Mouse (Mus musculus) myocyte (in vitro differentiated cells): ENCODE results near the gene Ceacam14. TPM values are rescaled to one million over a fixed set of nuclear protein-coding genes. Genes with fewer than 3 reads are reported as not detected.

ENCODE experiments used
- H3K27me3 ChIP-seq: one replicate; pipeline ENCODE4 v1.6.1; 2011; ENCODE audit not compliant: control insufficient read depth, insufficient read depth, insufficient read length
- H3K36me3 ChIP-seq: one replicate; pipeline ENCODE4 v1.6.1; 2011; ENCODE audit not compliant: control insufficient read depth, insufficient read depth
- H3K4me2 ChIP-seq: one replicate; pipeline ENCODE4 v1.6.1; 2011; ENCODE audit warnings: low read depth, control low read depth
- H3K4me3 ChIP-seq: one replicate; pipeline ENCODE4 v1.5.1; 2011; ENCODE audit warnings: mild to moderate bottlenecking, control low read depth, moderate library complexity
- H3K79me2 ChIP-seq: one replicate; pipeline ENCODE4 v1.6.1; 2011; ENCODE audit not compliant: control insufficient read depth, insufficient read depth
- H3ac ChIP-seq: one replicate; pipeline ENCODE4 v1.6.1; 2011; ENCODE audit not compliant: control insufficient read depth, insufficient read length
- CEBPB ChIP-seq: IDR thresholded peaks from 2 replicates; pipeline ENCODE4 v1.6.1; 2011; ENCODE audit warnings: mild to moderate bottlenecking, moderate library complexity; ENCODE audit not compliant: poor library complexity, insufficient read depth, severe bottlenecking
- E2F4 ChIP-seq: IDR thresholded peaks from one replicate; pipeline ENCODE4 v1.6.1; 2011; ENCODE audit warnings: mild to moderate bottlenecking, control low read depth, moderate library complexity; ENCODE audit not compliant: insufficient read depth
- MAX ChIP-seq: IDR thresholded peaks from one replicate; pipeline ENCODE4 v1.6.1; 2011; ENCODE audit warnings: low read depth, mild to moderate bottlenecking, control low read depth
- MYOD1 ChIP-seq, 3 experiments: IDR thresholded peaks; one replicate each; pipeline ENCODE4 v1.6.1; 2011; ENCODE audit warnings: control low read depth in 2 of 3, low read depth in 2 of 3, mild to moderate bottlenecking in 2 of 3, moderate library complexity in 1 of 3; ENCODE audit not compliant: insufficient read length in 2 of 3, control insufficient read depth in 1 of 3
- MYOG ChIP-seq, 3 experiments: IDR thresholded peaks; one replicate each; pipeline ENCODE4 v1.6.1; 2011; ENCODE audit warnings: control low read depth in 2 of 3, low read depth in 2 of 3, mild to moderate bottlenecking in 2 of 3; ENCODE audit not compliant: insufficient read length in 2 of 3, control insufficient read depth in 1 of 3, insufficient read depth in 1 of 3
- POLR2A ChIP-seq: IDR thresholded peaks from one replicate; pipeline ENCODE4 v1.6.1; 2011; ENCODE audit warnings: low read depth, mild to moderate bottlenecking, control low read depth, moderate library complexity; ENCODE audit not compliant: insufficient read length
- POLR2AphosphoS2 ChIP-seq: IDR thresholded peaks from one replicate; pipeline ENCODE4 v1.6.1; 2011; ENCODE audit warnings: low read depth, control low read depth; ENCODE audit not compliant: insufficient read length
- REST ChIP-seq: IDR thresholded peaks from one replicate; pipeline ENCODE4 v1.6.1; 2011; ENCODE audit warnings: mild to moderate bottlenecking, control low read depth, moderate library complexity; ENCODE audit not compliant: insufficient read depth, insufficient read length
- SRF ChIP-seq: IDR thresholded peaks from one replicate; pipeline ENCODE4 v1.6.1; 2011; ENCODE audit warnings: low read depth; ENCODE audit not compliant: control insufficient read depth, insufficient read length
- TCF12 ChIP-seq: IDR thresholded peaks from one replicate; pipeline ENCODE4 v1.6.1; 2011; ENCODE audit warnings: mild to moderate bottlenecking, control low read depth; ENCODE audit not compliant: poor library complexity, insufficient read depth, severe bottlenecking
- TCF3 ChIP-seq: IDR thresholded peaks from one replicate; pipeline ENCODE4 v1.6.1; 2011; ENCODE audit warnings: low read depth, control low read depth; ENCODE audit not compliant: insufficient read length
- USF1 ChIP-seq: IDR thresholded peaks from one replicate; pipeline ENCODE4 v1.6.1; 2011; ENCODE audit warnings: low read depth, mild to moderate bottlenecking, control low read depth, moderate library complexity
- polyA plus RNA-seq: library from polyadenylated mRNA; unstranded; fragments of >200 nt; fragmentation: generic; extraction: Trizol; gene quantifications from one replicate; pipeline ENCODE4 v1.2.1, GENCODE M21; 2012; ENCODE audit warnings: missing spikeins

The Ceacam14 gene
- not detected for polyA plus RNA-seq

GRCm38 (mm10) chr7:17812333-17812732 is at the start of gene Ceacam14:
Gene Ceacam14 (plus strand): TSS chr7:17812633.
- no peak for TF ChIP-seq MYOD1 (IDR thresholded peaks at IDR 0.05; ENCODE audit: control insufficient read depth in 1 of 3, insufficient read length in 2 of 3, low read depth in 2 of 3)
- no peak for TF ChIP-seq POLR2AphosphoS2
- TF ChIP-seq SRF: no peak
- TF ChIP-seq E2F4: no peak
- no peak for TF ChIP-seq TCF12
- TF ChIP-seq REST: no peak
- TF ChIP-seq POLR2A: no peak
- TF ChIP-seq USF1: no peak
- TF ChIP-seq MAX: no peak
- no peak for TF ChIP-seq TCF3
- no peak for TF ChIP-seq MYOG (IDR thresholded peaks at IDR 0.05; ENCODE audit: control insufficient read depth in 1 of 3, insufficient read depth in 1 of 3, insufficient read length in 2 of 3, low read depth in 2 of 3)
- no peak for TF ChIP-seq CEBPB
- H3K36me3 ChIP-seq: no peaks in the 10 kb centered on the region
- no peak within 1 kb of the TSS for H3K4me3 ChIP-seq
- no peak within 1 kb of the TSS for H3K4me2 ChIP-seq
- no peaks in the 10 kb centered on the region for H3K27me3 ChIP-seq
- H3ac ChIP-seq: no peak within 1 kb of the TSS
- H3K79me2 ChIP-seq: no peaks in the 10 kb centered on the region

Other genes with a start within 250 kb of the Ceacam14 start
- gene Ceacam5, start 99.4 kb upstream of the Ceacam14 start, polyA plus RNA-seq: not detected
- not detected for gene Gm5155, start 59.1 kb downstream of the Ceacam14 start, polyA plus RNA-seq
- gene Ceacam11, start 159.5 kb downstream of the Ceacam14 start, polyA plus RNA-seq: not detected
- gene Ceacam13, start 197.3 kb downstream of the Ceacam14 start, polyA plus RNA-seq: not detected